Mouse (Mus musculus) midbrain, embryonic 14.5 days (tissue): ENCODE data around the gene Chrnb2. TPM values are rescaled to one million over a fixed set of nuclear protein-coding genes. Genes with fewer than 3 reads are reported as not detected.
A peak's percentile ranks its signal among the peaks of the same experiment; 100 is the strongest.

ENCODE experiments used
- ATAC-seq: fragments of 200-750 bp; cut with Nextera tagmentation; 2 replicates; pipeline ENCODE4 v1.8.0; 2017; ENCODE audit warnings: moderate number of reproducible peaks, moderate library complexity; ENCODE audit not compliant: low FRiP score, low TSS enrichment
- DNase-seq: peaks from one replicate; pipeline ENCODE4 v3.0.0-alpha.2; 2015
- H3K27ac ChIP-seq: fragments of 300-500 bp; sonication (generic); replicated peaks from 2 replicates; pipeline ENCODE4 v1.5.1; 2014; ENCODE audit warnings: mild to moderate bottlenecking, low read depth, low read length, moderate library complexity
- H3K27me3 ChIP-seq: fragments of 300-500 bp; sonication (generic); 2 replicates; pipeline ENCODE4 v1.6.1; 2014; ENCODE audit warnings: low read length, control low read depth, mixed read lengths; ENCODE audit not compliant: control insufficient read depth, insufficient read depth
- H3K36me3 ChIP-seq: fragments of 300-500 bp; sonication (generic); 2 replicates; pipeline ENCODE4 v1.6.1; 2014; ENCODE audit warnings: low read length, control low read depth; ENCODE audit not compliant: control insufficient read depth, insufficient read depth
- H3K4me1 ChIP-seq: fragments of 300-500 bp; sonication (generic); 2 replicates; pipeline ENCODE4 v1.6.1; 2014; ENCODE audit warnings: mild to moderate bottlenecking, antibody characterized with exemption, low read length, control low read depth; ENCODE audit not compliant: control insufficient read depth, insufficient read depth
- H3K4me2 ChIP-seq: fragments of 300-500 bp; sonication (generic); 2 replicates; pipeline ENCODE4 v1.6.1; 2014; ENCODE audit warnings: mild to moderate bottlenecking, low read length, moderate library complexity
- H3K4me3 ChIP-seq: fragments of 300-500 bp; sonication (generic); replicated peaks from 2 replicates; pipeline ENCODE4 v1.5.1; 2014; ENCODE audit warnings: low read depth, low read length
- H3K9ac ChIP-seq: fragments of 300-500 bp; sonication (generic); replicated peaks from 2 replicates; pipeline ENCODE4 v1.6.1; 2014; ENCODE audit warnings: mild to moderate bottlenecking, low read length, moderate library complexity
- H3K9me3 ChIP-seq: fragments of 300-500 bp; sonication (generic); 2 replicates; pipeline ENCODE4 v1.6.1; 2016; ENCODE audit warnings: low read length, control low read depth, mixed read lengths; ENCODE audit not compliant: control insufficient read depth
- WGBS: fragments of 180-500 bp; shearing (Covaris S2); extraction: QIAGEN DNeasy Blood & Tissue Kit; methylation state at CpG from one replicate; pipeline ENCODE4 v1.1.7; 2014; 5-methylcytosine and 5-hydroxymethylcytosine counted together
- polyA plus RNA-seq: library from polyadenylated mRNA; unstranded; fragments of >200 nt; fragmentation: Nextera tagmentation; extraction: Ambion mirVana; gene quantifications from 2 replicates; pipeline ENCODE4 v1.2.1, GENCODE M21; 2014

Chrnb2 gene
- polyA plus RNA-seq, 1 experiment from 2014 or later: 31.5 TPM

- Histone ChIP-seq H3K27me3 (no peaks in the 10 kb centered on the region), H3K27ac (peak within 1 kb of the TSS; percentile 95), H3K4me3 (peak within 1 kb of the TSS; percentile 99), H3K4me1 (peaks cover 32% of the 10 kb centered on the region), H3K4me2 (peak within 1 kb of the TSS; percentile 92), H3K9me3 (no peaks in the 10 kb centered on the region), H3K9ac (peak within 1 kb of the TSS; percentile 98), H3K36me3 (peaks cover 21% of the 10 kb centered on the region)
- under 1% methylated on average over 80 of the region's 90 CpGs for WGBS
- peak; percentile 95 for ATAC-seq
- DNase-seq: peak; percentile 97
These were observed 8.7 kb upstream of the Chrnb2 start, which contains the start of gene Ube2q1 for GRCm38 (mm10) chr3:89772968-89773709. Ube2q1 (plus strand) TSS chr3:89773616.

- Histone ChIP-seq H3K4me3 (peak overlapping the region; percentile 99), H3K4me2 (peak overlapping the region; percentile 92), H3K9me3 (no peaks in the 10 kb centered on the region), H3K4me1 (peaks cover 32% of the 10 kb centered on the region), H3K27me3 (no peaks in the 10 kb centered on the region), H3K9ac (peak overlapping the region; percentile 98), H3K27ac (peak overlapping the region; percentile 95), H3K36me3 (peaks cover 16% of the 10 kb centered on the region)
- WGBS: under 1% methylated on average over 17 of the region's 17 CpGs
- ATAC-seq: peak; percentile 71
- DNase-seq: peak; percentile 94
These were observed 8.1 kb upstream of the Chrnb2 start for GRCm38 (mm10) chr3:89772588-89772967.

GRCm38 (mm10) chr3:89770425-89771002, 6.1 kb upstream of the Chrnb2 start:
- H3K4me3 ChIP-seq: no peak overlapping the region
- peaks cover 25% of the 10 kb centered on the region for H3K4me1 ChIP-seq
- no peaks in the 10 kb centered on the region for H3K9me3 ChIP-seq
- no peak overlapping the region for H3K27ac ChIP-seq
- no peaks in the 10 kb centered on the region for H3K36me3 ChIP-seq
- no peaks in the 10 kb centered on the region for H3K27me3 ChIP-seq
- 54% methylated on average over 2 of the region's 2 CpGs for WGBS
- no peak for ATAC-seq
- DNase-seq: no peak
- no peak overlapping the region for H3K4me2 ChIP-seq
- H3K9ac ChIP-seq: no peak overlapping the region

GRCm38 (mm10) chr3:89769584-89769983, 5.2 kb upstream of the Chrnb2 start:
- Histone ChIP-seq H3K9ac (no peak overlapping the region), H3K36me3 (no peaks in the 10 kb centered on the region), H3K27ac (no peak overlapping the region), H3K4me2 (no peak overlapping the region), H3K4me3 (no peak overlapping the region), H3K4me1 (peaks cover 21% of the 10 kb centered on the region), H3K9me3 (no peaks in the 10 kb centered on the region), H3K27me3 (no peaks in the 10 kb centered on the region)
- DNase-seq (no peak), ATAC-seq (no peak)
- 80% methylated on average over 7 of the region's 7 CpGs for WGBS

GRCm38 (mm10) chr3:89759786-89760185, 4.6 kb downstream of the Chrnb2 start:
- 57% methylated on average over 3 of the region's 3 CpGs for WGBS
- ATAC-seq: no peak
- no peaks in the 10 kb centered on the region for H3K27me3 ChIP-seq
- peak overlapping the region; percentile 40; the same call in 1 of the 2 replicates for H3K9ac ChIP-seq
- peaks cover 39% of the 10 kb centered on the region for H3K4me1 ChIP-seq
- peak overlapping the region; percentile 54 for H3K4me2 ChIP-seq
- 0 out of 2 replicates have a peak overlapping the region, but pooled peaks have one; percentile 20 for H3K27ac ChIP-seq
- peaks cover 66% of the 10 kb centered on the region for H3K36me3 ChIP-seq
- no peaks in the 10 kb centered on the region for H3K9me3 ChIP-seq
- peak overlapping the region; percentile 17; the same call in 1 of the 2 replicates for H3K4me3 ChIP-seq
- DNase-seq: peak; percentile 43

- no peak for DNase-seq
- no peaks in the 10 kb centered on the region for H3K9me3 ChIP-seq
- H3K9ac ChIP-seq: no peak overlapping the region; the same call in 1 of the 2 replicates
- H3K4me1 ChIP-seq: peaks cover 28% of the 10 kb centered on the region
- no peak overlapping the region for H3K4me3 ChIP-seq
- no peaks in the 10 kb centered on the region for H3K27me3 ChIP-seq
- H3K4me2 ChIP-seq: peak overlapping the region; percentile 54; the same call in 1 of the 2 replicates
- WGBS: 90% methylated on average over 2 of the region's 2 CpGs
- no peak overlapping the region for H3K27ac ChIP-seq
- no peak for ATAC-seq
- H3K36me3 ChIP-seq: peaks cover 80% of the 10 kb centered on the region
These were observed 6.6 kb downstream of the Chrnb2 start for GRCm38 (mm10) chr3:89757851-89758250.

GRCm38 (mm10) chr3:89755283-89755682, 9.1 kb downstream of the Chrnb2 start:
- DNase-seq (no peak), ATAC-seq (no peak)
- H3K4me2 ChIP-seq: no peak overlapping the region
- no peaks in the 10 kb centered on the region for H3K27me3 ChIP-seq
- peaks cover 91% of the 10 kb centered on the region for H3K36me3 ChIP-seq
- H3K4me3 ChIP-seq: no peak overlapping the region
- WGBS: 76% methylated on average over 6 of the region's 6 CpGs
- peaks cover 22% of the 10 kb centered on the region for H3K4me1 ChIP-seq
- H3K9me3 ChIP-seq: no peaks in the 10 kb centered on the region
- no peak overlapping the region for H3K27ac ChIP-seq
- no peak overlapping the region for H3K9ac ChIP-seq

- H3K27ac ChIP-seq: no peak overlapping the region
- ATAC-seq: no peak; the same call in 1 of the 2 replicates
- no peak overlapping the region for H3K9ac ChIP-seq
- no peaks in the 10 kb centered on the region for H3K27me3 ChIP-seq
- no peak overlapping the region for H3K4me3 ChIP-seq
- H3K4me1 ChIP-seq: no peaks in the 10 kb centered on the region
- no peaks in the 10 kb centered on the region for H3K9me3 ChIP-seq
- no peak overlapping the region for H3K4me2 ChIP-seq
- WGBS: 53% methylated on average over 1 of the region's 1 CpGs
- H3K36me3 ChIP-seq: peaks cover 90% of the 10 kb centered on the region
- no peak for DNase-seq
These were observed 12.1 kb downstream of the Chrnb2 start for GRCm38 (mm10) chr3:89752307-89752706.
